Mouse (Mus musculus) embryonic stem cell, embryonic (primary cell): ENCODE measurements around the gene Tmem63c.

Source experiments
- CTCF ChIA-PET, 4 experiments: fragments of 300-600 bp in 2 of 4; fragments of 350-600 bp in 2 of 4; sonication (Branson Sonifier 250); formaldehyde crosslinking; loops; one replicate each; lab custom pipeline; 2022; ENCODE audit warnings: inconsistent platforms in 2 of 4; lab: Charles Lee
- POLR2A ChIA-PET, 4 experiments: fragments of 300-600 bp in 2 of 4; fragments of 350-600 bp in 2 of 4; sonication (Branson Sonifier 250); formaldehyde crosslinking; loops; one replicate each; lab custom pipeline; 2022; ENCODE audit warnings: antibody characterized with exemption in 4 of 4, inconsistent platforms in 1 of 4; lab: Charles Lee

The Tmem63c gene

GRCm38 (mm10) chr12:86994166-86994565 lies 27.0 kb upstream of the Tmem63c start:
- POLR2A ChIA-PET: interaction anchor here in 1 of 4 experiments (1.0 kb wide), 1 partner anchor 223 kb away, joined by 3 read pairs; no protein-coding TSS in a partner anchor
- CTCF ChIA-PET: interaction anchor here (0.6 to 1.5 kb wide), 13 partner anchors 10 to 380 kb away, joined by 3 to 16 read pairs (median 4); no protein-coding TSS in a partner anchor

GRCm38 (mm10) chr12:86994776-86995175 lies 26.4 kb upstream of the Tmem63c start:
- ChIA-PET CTCF (interaction anchor here (0.6 to 1.7 kb wide), 13 partner anchors 11 to 381 kb away, joined by 3 to 16 read pairs (median 4); no protein-coding TSS in a partner anchor), POLR2A (interaction anchor here in 1 of 4 experiments (1.0 kb wide), 1 partner anchor 223 kb away, joined by 3 read pairs; no protein-coding TSS in a partner anchor)

GRCm38 (mm10) chr12:86995931-86996330 lies 25.2 kb upstream of the Tmem63c start:
- POLR2A ChIA-PET: interaction anchor here in 1 of 4 experiments (1.4 kb wide), 1 partner anchor 228 kb away, joined by 4 read pairs; no protein-coding TSS in a partner anchor
- CTCF ChIA-PET: interaction anchor here in 3 of 4 experiments (0.5 to 2.0 kb wide), 7 partner anchors 16 to 347 kb away, joined by 3 to 11 read pairs (median 5); partner anchors contain the start of gene Gstz1 (in 1 of the 3)

- POLR2A ChIA-PET: interaction anchor here in 2 of 4 experiments (0.8 to 1.7 kb wide), 4 partner anchors 8 to 231 kb away, joined by 3 to 5 read pairs (median 4); partner anchors contain the start of genes Zdhhc22 (in 2 of the 2) and Cipc (in 1 of the 2)
- CTCF ChIA-PET: interaction anchor here (0.6 to 3.0 kb wide), 45 partner anchors 8 to 684 kb away, joined by 3 to 23 read pairs (median 4); partner anchors contain the start of gene Zdhhc22 (in 3 of the 4)
These were observed 22.4 kb upstream of the Tmem63c start for GRCm38 (mm10) chr12:86998699-86999098.

GRCm38 (mm10) chr12:86999283-86999820 lies 21.8 kb upstream of the Tmem63c start:
- ChIA-PET POLR2A (interaction anchor here in 2 of 4 experiments (0.6 to 1.7 kb wide), 6 partner anchors 9 to 476 kb away, joined by 3 to 5 read pairs (median 3); partner anchors contain the start of genes Zdhhc22 (in 2 of the 2) and Cipc (in 1 of the 2)), CTCF (interaction anchor here (0.6 to 3.0 kb wide), 51 partner anchors 8 to 685 kb away, joined by 3 to 23 read pairs (median 4); partner anchors contain the start of gene Zdhhc22 (in 3 of the 4))

- ChIA-PET CTCF (interaction anchor here (0.5 to 3.0 kb wide), 37 partner anchors 10 to 1165 kb away, joined by 3 to 23 read pairs (median 5); partner anchors contain the start of gene Zdhhc22 (in 1 of the 4)), POLR2A (interaction anchor here (0.6 to 1.7 kb wide), 7 partner anchors 10 to 496 kb away, joined by 3 to 5 read pairs (median 3); partner anchors contain the start of genes Cipc (in 1 of the 4) and Zdhhc22 (in 1 of the 4))
These were observed 20.8 kb upstream of the Tmem63c start for GRCm38 (mm10) chr12:87000151-87000839.

GRCm38 (mm10) chr12:87000840-87001176 lies 20.3 kb upstream of the Tmem63c start:
- ChIA-PET CTCF (interaction anchor here (0.6 to 3.3 kb wide), 24 partner anchors 9 to 688 kb away, joined by 3 to 18 read pairs (median 4); no protein-coding TSS in a partner anchor), POLR2A (interaction anchor here in 2 of 4 experiments (0.6 to 0.7 kb wide), 3 partner anchors 77 to 113 kb away, joined by 3 to 5 read pairs (median 3); no protein-coding TSS in a partner anchor)

- POLR2A ChIA-PET: interaction anchor here in 3 of 4 experiments (0.6 to 1.3 kb wide), 6 partner anchors 18 to 1224 kb away, joined by 3 to 7 read pairs (median 4); no protein-coding TSS in a partner anchor
- CTCF ChIA-PET: interaction anchor here in 3 of 4 experiments (0.6 to 3.3 kb wide), 11 partner anchors 12 to 826 kb away, joined by 3 to 15 read pairs (median 4); partner anchors contain the start of gene Zdhhc22 (in 1 of the 3)
These were observed 18.9 kb upstream of the Tmem63c start for GRCm38 (mm10) chr12:87002209-87002608.

GRCm38 (mm10) chr12:87002815-87003214 lies 18.3 kb upstream of the Tmem63c start:
- POLR2A ChIA-PET: interaction anchor here (0.6 to 1.3 kb wide), 8 partner anchors 12 to 314 kb away, joined by 3 to 7 read pairs (median 4); partner anchors contain the start of gene Zdhhc22 (in 1 of the 4)
- CTCF ChIA-PET: interaction anchor here (0.6 to 3.3 kb wide), 15 partner anchors 13 to 827 kb away, joined by 3 to 15 read pairs (median 4); partner anchors contain the start of gene Zdhhc22 (in 1 of the 4)

GRCm38 (mm10) chr12:87003606-87004005 lies 17.5 kb upstream of the Tmem63c start:
- POLR2A ChIA-PET: interaction anchor here in 2 of 4 experiments (1.1 to 1.3 kb wide), 2 partner anchors 19 to 23 kb away, joined by 3 to 7 read pairs; no protein-coding TSS in a partner anchor
- CTCF ChIA-PET: interaction anchor here in 2 of 4 experiments (0.6 to 3.3 kb wide), 4 partner anchors 20 to 288 kb away, joined by 3 to 15 read pairs (median 4); no protein-coding TSS in a partner anchor

- CTCF ChIA-PET: interaction anchor here in 1 of 4 experiments (2.5 kb wide), 1 partner anchor 30 kb away, joined by 10 read pairs; no protein-coding TSS in a partner anchor
- POLR2A ChIA-PET: interaction anchor here in 1 of 4 experiments (0.5 kb wide), 1 partner anchor 149 kb away, joined by 5 read pairs; no protein-coding TSS in a partner anchor
These were observed 16.5 kb upstream of the Tmem63c start for GRCm38 (mm10) chr12:87004596-87004995.

- CTCF ChIA-PET: no interaction called here
These were observed 4.1 kb upstream of the Tmem63c start for GRCm38 (mm10) chr12:87017041-87017440.

GRCm38 (mm10) chr12:87018756-87019155 lies 2.4 kb upstream of the Tmem63c start:
- ChIA-PET POLR2A (interaction anchor here in 1 of 4 experiments (0.7 kb wide), 1 partner anchor 44 kb away, joined by 3 read pairs; no protein-coding TSS in a partner anchor), CTCF (interaction anchor here in 3 of 4 experiments (0.5 to 1.8 kb wide), 6 partner anchors 27 to 1200 kb away, joined by 3 to 6 read pairs (median 3); no protein-coding TSS in a partner anchor)

More at GRCm38 (mm10) chr12:87017041-87017440, 4.1 kb upstream of the Tmem63c start:
- POLR2A ChIA-PET: no interaction called here

GRCm38 (mm10) chr12:87022006-87022405 lies 866 bp downstream of the Tmem63c start:
- CTCF ChIA-PET: no interaction called here
- POLR2A ChIA-PET: no interaction called here

GRCm38 (mm10) chr12:87023456-87023855 lies 2.3 kb downstream of the Tmem63c start:
- CTCF ChIA-PET: interaction anchor here in 2 of 4 experiments (0.8 to 1.6 kb wide), 2 partner anchors 14 to 255 kb away, joined by 3 to 4 read pairs; no protein-coding TSS in a partner anchor
- POLR2A ChIA-PET: no interaction called here

- CTCF ChIA-PET: interaction anchor here (0.5 to 2.3 kb wide), 16 partner anchors 9 to 585 kb away, joined by 3 to 7 read pairs (median 4); no protein-coding TSS in a partner anchor
These were observed 5.2 kb downstream of the Tmem63c start for GRCm38 (mm10) chr12:87026109-87026870.

More at GRCm38 (mm10) chr12:87026109-87026870, 5.2 kb downstream of the Tmem63c start:
- POLR2A ChIA-PET: interaction anchor here in 3 of 4 experiments (0.8 to 1.6 kb wide), 4 partner anchors 13 to 283 kb away, joined by 3 to 7 read pairs (median 4); no protein-coding TSS in a partner anchor
